Mouse (Mus musculus) embryonic stem cell, embryonic (primary cell): Measurements from ENCODE around the gene Gba2.

Source experiments
- CTCF ChIA-PET, 4 experiments: fragments of 300-600 bp in 2 of 4; fragments of 350-600 bp in 2 of 4; sonication (Branson Sonifier 250); formaldehyde crosslinking; loops; one replicate each; lab custom pipeline; 2022; ENCODE audit warnings: inconsistent platforms in 2 of 4; lab: Charles Lee
- POLR2A ChIA-PET, 4 experiments: fragments of 300-600 bp in 2 of 4; fragments of 350-600 bp in 2 of 4; sonication (Branson Sonifier 250); formaldehyde crosslinking; loops; one replicate each; lab custom pipeline; 2022; ENCODE audit warnings: antibody characterized with exemption in 4 of 4, inconsistent platforms in 1 of 4; lab: Charles Lee

The Gba2 gene

DNA sequence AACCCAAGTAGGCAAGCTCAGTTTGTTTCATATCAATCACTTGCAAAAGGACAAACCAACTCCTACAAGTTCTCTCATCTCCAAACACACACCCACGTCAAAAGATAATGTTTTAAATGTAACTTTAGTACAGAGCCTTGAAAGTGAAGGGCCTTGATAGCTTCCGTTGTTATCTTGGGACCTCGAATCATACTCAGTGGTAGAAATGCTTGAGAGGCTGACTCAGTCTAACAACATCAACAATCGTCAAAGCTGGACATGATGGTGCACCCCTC, 15.1 kb downstream of the Gba2 start:
- CTCF ChIA-PET: interaction anchor here in 3 of 4 experiments (0.7 to 2.2 kb wide), 8 partner anchors 15 to 68 kb away, joined by 3 to 11 read pairs (median 4); partner anchors contain the start of genes Arhgef39 (in 1 of the 3), Gba2 (in 1 of the 3), Npr2 (in 1 of the 3) and Rgp1 (in 1 of the 3)
- POLR2A ChIA-PET: interaction anchor here in 3 of 4 experiments (0.6 to 14.2 kb wide), 26 partner anchors 7 to 1789 kb away, joined by 3 to 293 read pairs (median 6); partner anchors contain the start of genes Gba2 (in 3 of the 3), Rgp1 (in 3 of the 3), Ccdc107 (in 1 of the 3) and Msmp (in 1 of the 3)

- ChIA-PET CTCF (interaction anchor here (0.5 to 2.2 kb wide), 33 partner anchors 8 to 537 kb away, joined by 3 to 11 read pairs (median 4); partner anchors contain the start of genes Arhgef39 (in 2 of the 4), Gba2 (in 2 of the 4), Rgp1 (in 2 of the 4) and Npr2 (in 1 of the 4)), POLR2A (interaction anchor here (0.5 to 14.2 kb wide), 95 partner anchors 8 to 1993 kb away, joined by 3 to 293 read pairs (median 5); partner anchors contain the start of genes Gba2 (in 4 of the 4), Rgp1 (in 4 of the 4), Ccdc107 (in 3 of the 4) and Arhgef39 (in 2 of the 4))
Observed at GRCm38 (mm10) chr4:43562769-43563600, 15.7 kb downstream of the Gba2 start.

DNA sequence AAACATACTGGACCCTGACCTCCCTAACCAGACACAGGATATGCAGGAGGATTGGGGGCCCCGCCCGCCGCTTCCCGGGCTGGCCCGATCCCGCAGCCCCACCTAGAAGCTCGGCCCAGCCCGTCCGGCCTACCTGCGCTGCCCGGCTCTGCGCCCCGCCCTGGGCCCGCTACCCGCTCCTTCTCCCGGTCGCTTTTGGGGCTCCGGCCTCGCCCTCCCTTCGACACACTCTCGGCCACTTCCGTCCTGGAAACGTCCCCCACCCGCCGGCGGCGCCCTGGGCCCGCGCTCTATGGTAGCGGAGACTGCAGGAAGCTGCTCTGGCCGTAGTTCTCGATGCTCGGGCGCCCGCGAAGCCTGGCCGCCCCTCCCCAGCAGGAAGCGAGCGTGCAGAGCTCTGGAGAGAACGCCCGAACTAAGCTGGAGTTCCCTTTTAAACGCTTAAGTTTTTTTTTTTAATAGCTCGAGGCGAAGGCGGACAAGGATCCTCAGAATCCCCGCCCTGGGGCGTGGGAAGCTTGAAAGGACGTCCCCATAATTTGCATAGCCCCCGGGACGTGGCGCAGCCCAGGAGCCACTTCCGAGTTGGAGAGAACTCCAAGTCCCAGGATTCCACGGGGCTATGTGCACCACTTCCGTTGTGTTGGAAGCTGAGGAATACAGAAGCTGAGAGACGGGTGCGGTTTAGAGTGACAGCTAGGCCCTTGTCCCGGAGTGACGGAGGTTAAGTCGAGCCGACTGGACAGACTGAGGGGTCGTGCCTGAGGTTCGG, 16.5 kb downstream of the Gba2 start, which contains the start of the genes Creb3 and Tln1:
Gene Creb3 (plus strand): TSS at position 336 of the 772 bp plus-strand sequence.
Gene Tln1 (minus strand): TSS at position 695 of the 772 bp plus-strand sequence.
- ChIA-PET CTCF (interaction anchor here (0.5 to 2.2 kb wide), 33 partner anchors 9 to 536 kb away, joined by 3 to 11 read pairs (median 4); partner anchors contain the start of genes Arhgef39 (in 2 of the 4), Gba2 (in 2 of the 4), Rgp1 (in 2 of the 4) and Npr2 (in 1 of the 4)), POLR2A (interaction anchor here (0.5 to 14.2 kb wide), 96 partner anchors 8 to 1993 kb away, joined by 3 to 293 read pairs (median 5); partner anchors contain the start of genes Gba2 (in 4 of the 4), Rgp1 (in 4 of the 4), Ccdc107 (in 3 of the 4) and Arhgef39 (in 2 of the 4))

- POLR2A ChIA-PET: interaction anchor here (0.6 to 14.2 kb wide), 48 partner anchors 9 to 1823 kb away, joined by 3 to 293 read pairs (median 6); partner anchors contain the start of genes Gba2 (in 4 of the 4), Rgp1 (in 4 of the 4), Hint2 (in 2 of the 4) and Msmp (in 2 of the 4)
- CTCF ChIA-PET: interaction anchor here in 3 of 4 experiments (1.4 to 2.2 kb wide), 9 partner anchors 12 to 130 kb away, joined by 3 to 11 read pairs (median 4); partner anchors contain the start of genes Gba2 (in 1 of the 3) and Rgp1 (in 1 of the 3)
Observed at GRCm38 (mm10) chr4:43561436-43561996, 17.2 kb downstream of the Gba2 start.

- POLR2A ChIA-PET: interaction anchor here in 3 of 4 experiments (1.0 to 14.2 kb wide), 15 partner anchors 10 to 146 kb away, joined by 3 to 293 read pairs (median 11); partner anchors contain the start of genes Gba2 (in 3 of the 3), Rgp1 (in 3 of the 3), Arhgef39 (in 1 of the 3) and Ccdc107 (in 1 of the 3)
- CTCF ChIA-PET: interaction anchor here in 2 of 4 experiments (1.5 to 2.0 kb wide), 2 partner anchors 109 to 129 kb away, joined by 3 to 4 read pairs; no protein-coding TSS in a partner anchor
Observed at GRCm38 (mm10) chr4:43560976-43561375, 17.7 kb downstream of the Gba2 start.

- ChIA-PET POLR2A (interaction anchor here in 3 of 4 experiments (0.6 to 14.2 kb wide), 16 partner anchors 8 to 731 kb away, joined by 3 to 293 read pairs (median 4); partner anchors contain the start of genes Gba2 (in 2 of the 3), Rgp1 (in 2 of the 3), Ccdc107 (in 1 of the 3) and Msmp (in 1 of the 3)), CTCF (interaction anchor here in 1 of 4 experiments (1.0 kb wide), 1 partner anchor 19 kb away, joined by 5 read pairs; the partner anchor contains the start of genes Gba2 and Rgp1)
Observed at GRCm38 (mm10) chr4:43560243-43560611, 18.4 kb downstream of the Gba2 start.

- CTCF ChIA-PET: interaction anchor here in 3 of 4 experiments (0.9 to 2.4 kb wide), 6 partner anchors 19 to 35 kb away, joined by 3 to 10 read pairs (median 4); partner anchors contain the start of genes Gba2 (in 1 of the 3) and Rgp1 (in 1 of the 3)
- POLR2A ChIA-PET: interaction anchor here (0.6 to 14.2 kb wide), 23 partner anchors 7 to 559 kb away, joined by 3 to 293 read pairs (median 4); partner anchors contain the start of genes Gba2 (in 3 of the 4), Rgp1 (in 3 of the 4), Ccdc107 (in 1 of the 4) and Msmp (in 1 of the 4)
Observed at GRCm38 (mm10) chr4:43559519-43560242, 19.0 kb downstream of the Gba2 start.

DNA sequence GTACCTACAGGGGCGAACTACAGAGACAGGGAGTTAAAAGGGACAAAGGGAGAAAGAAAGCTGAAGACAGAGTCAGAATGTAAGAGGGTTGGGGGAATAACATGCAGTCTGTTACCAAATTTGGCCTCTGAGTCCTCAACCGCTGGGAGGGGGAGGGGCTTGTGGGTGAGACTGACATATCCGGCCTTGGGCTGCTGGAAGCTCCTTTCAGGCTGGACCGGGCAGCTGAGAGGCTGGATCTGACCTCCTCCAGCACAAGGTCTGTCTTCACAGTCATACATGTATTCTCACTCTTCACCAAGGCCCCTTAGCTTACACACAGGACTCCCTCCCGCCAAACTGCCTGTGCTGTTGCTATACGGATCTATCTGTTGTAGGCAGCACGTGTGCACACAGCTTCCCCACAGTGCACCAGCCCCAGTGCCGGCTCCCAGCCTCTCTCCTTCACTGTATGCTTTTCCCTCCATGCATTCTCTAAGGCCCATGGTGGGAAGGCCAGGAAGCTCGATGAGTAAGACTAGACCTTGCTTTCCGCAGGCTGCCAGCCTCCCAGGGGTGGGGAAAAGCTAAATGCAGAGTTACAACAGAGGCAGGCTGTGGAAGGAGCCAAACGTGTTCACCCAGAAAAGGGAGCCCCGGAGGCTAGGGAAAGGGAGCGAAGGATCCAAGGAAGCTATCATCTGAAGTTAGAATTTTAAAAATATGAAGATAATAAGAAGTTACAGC, 19.9 kb downstream of the Gba2 start:
- ChIA-PET POLR2A (interaction anchor here (0.6 to 14.2 kb wide), 28 partner anchors 10 to 558 kb away, joined by 3 to 293 read pairs (median 4); partner anchors contain the start of genes Gba2 (in 3 of the 4), Rgp1 (in 3 of the 4), Arhgef39 (in 1 of the 4) and Msmp (in 1 of the 4)), CTCF (interaction anchor here (0.6 to 2.4 kb wide), 8 partner anchors 28 to 72 kb away, joined by 3 to 10 read pairs (median 4); partner anchors contain the start of gene Arhgef39 (in 1 of the 4))

GRCm38 (mm10) chr4:43558028-43558630, 20.5 kb downstream of the Gba2 start:
- POLR2A ChIA-PET: interaction anchor here (0.6 to 14.2 kb wide), 19 partner anchors 9 to 557 kb away, joined by 3 to 293 read pairs (median 4); partner anchors contain the start of genes Gba2 (in 3 of the 4), Rgp1 (in 3 of the 4), Arhgef39 (in 1 of the 4) and Msmp (in 1 of the 4)
- CTCF ChIA-PET: interaction anchor here in 2 of 4 experiments (0.8 to 2.4 kb wide), 6 partner anchors 27 to 79 kb away, joined by 3 to 10 read pairs (median 4); partner anchors contain the start of gene Arhgef39 (in 1 of the 2)

DNA sequence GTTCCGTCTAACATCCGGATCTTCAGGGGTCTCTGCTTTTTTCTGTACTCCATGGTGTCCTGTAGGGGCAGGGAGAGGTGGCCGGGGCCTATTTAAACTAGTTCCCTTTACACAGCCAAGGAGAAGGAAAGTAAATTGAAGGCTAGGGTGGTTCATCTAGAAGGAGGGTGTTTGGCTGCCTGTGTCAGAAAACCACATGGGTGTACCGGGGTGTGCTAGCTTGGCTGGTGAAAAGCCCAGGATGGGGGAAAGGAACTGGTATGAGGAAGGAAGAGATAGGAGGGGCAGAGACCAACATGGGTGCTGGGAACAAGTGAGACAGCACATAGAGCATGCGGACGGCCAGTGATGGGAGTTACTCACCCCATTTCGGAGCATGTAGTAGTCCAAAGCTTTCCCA, 22.7 kb downstream of the Gba2 start:
- CTCF ChIA-PET: interaction anchor here in 3 of 4 experiments (0.8 to 1.4 kb wide), 3 partner anchors 26 to 74 kb away, joined by 3 to 4 read pairs (median 3); no protein-coding TSS in a partner anchor
- POLR2A ChIA-PET: interaction anchor here in 2 of 4 experiments (1.0 to 14.2 kb wide), 6 partner anchors 9 to 44 kb away, joined by 3 to 293 read pairs (median 6); partner anchors contain the start of genes Gba2 (in 1 of the 2), Msmp (in 1 of the 2) and Rgp1 (in 1 of the 2)

DNA sequence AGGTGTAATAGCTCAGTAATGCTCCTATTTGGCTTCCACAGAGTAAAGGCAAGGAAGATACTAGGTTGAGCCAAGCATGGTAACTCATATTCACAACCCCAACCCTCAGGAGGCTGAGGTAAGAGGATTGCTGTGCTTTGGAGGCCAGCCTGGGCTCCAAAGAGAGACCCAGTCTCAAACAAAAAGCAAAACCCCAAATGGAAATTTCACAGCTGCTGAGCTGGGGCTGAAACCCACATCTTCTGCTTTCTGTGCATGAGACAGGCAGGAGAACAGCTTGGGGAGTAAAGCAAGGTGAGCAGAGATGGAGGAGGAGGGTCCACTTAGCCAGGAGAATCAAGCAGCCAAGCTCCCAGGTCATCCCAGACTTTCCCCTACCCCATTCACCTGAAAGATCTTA, 24.8 kb downstream of the Gba2 start:
- ChIA-PET CTCF (interaction anchor here in 3 of 4 experiments (1.1 to 1.2 kb wide), 3 partner anchors 9 to 26 kb away, joined by 3 read pairs; partner anchors contain the start of genes Creb3 (in 1 of the 3) and Tln1 (in 1 of the 3)), POLR2A (interaction anchor here in 3 of 4 experiments (1.1 to 14.2 kb wide), 6 partner anchors 8 to 53 kb away, joined by 3 to 293 read pairs (median 4); partner anchors contain the start of genes Tln1 (in 2 of the 3), Creb3 (in 1 of the 3), Gba2 (in 1 of the 3) and Msmp (in 1 of the 3))

- ChIA-PET POLR2A (interaction anchor here in 2 of 4 experiments (0.5 to 3.4 kb wide), 5 partner anchors 8 to 24 kb away, joined by 3 to 12 read pairs (median 3); partner anchors contain the start of genes Tln1 (in 2 of the 2) and Creb3 (in 1 of the 2)), CTCF (interaction anchor here in 2 of 4 experiments (0.8 to 1.6 kb wide), 5 partner anchors 10 to 120 kb away, joined by 3 to 6 read pairs (median 3); partner anchors contain the start of genes Creb3 (in 1 of the 2) and Tln1 (in 1 of the 2))
Observed at GRCm38 (mm10) chr4:43552437-43552836, 26.2 kb downstream of the Gba2 start.

- CTCF ChIA-PET: interaction anchor here in 2 of 4 experiments (1.4 to 1.6 kb wide), 3 partner anchors 11 to 120 kb away, joined by 3 to 6 read pairs (median 3); partner anchors contain the start of genes Creb3 (in 1 of the 2) and Tln1 (in 1 of the 2)
Observed at GRCm38 (mm10) chr4:43551854-43552253, 26.8 kb downstream of the Gba2 start.

More at GRCm38 (mm10) chr4:43551854-43552253, 26.8 kb downstream of the Gba2 start:
- POLR2A ChIA-PET: interaction anchor here in 3 of 4 experiments (0.9 to 3.4 kb wide), 5 partner anchors 9 to 11 kb away, joined by 3 to 12 read pairs (median 5); partner anchors contain the start of genes Creb3 (in 3 of the 3) and Tln1 (in 3 of the 3)
